Mouse (Mus musculus): ENCODE measurements at regions not wholly inside any gene's neighbourhood (a gene's known extent, or its start where the extent isn't known, plus 50 kb on each side); places are given as distances from the start of the nearest gene placed in this dataset.

GRCm38 (mm10) chr8:93591608-93592301 lies 56.1 kb upstream of the Ces5a start:
- no peak overlapping the region for H3K4me3 ChIP-seq
- H3K36me3 ChIP-seq (replicated peaks): no peaks in the 10 kb centered on the region
- H3K4me2 ChIP-seq: no peak overlapping the region
- H3K4me1 ChIP-seq: peaks cover 4% of the 10 kb centered on the region
- H3K9me3 ChIP-seq: no peaks in the 10 kb centered on the region
- ATAC-seq (replicated peaks): peak; percentile 88
- H3K27me3 ChIP-seq (replicated peaks): no peaks in the 10 kb centered on the region
- 35% methylated on average over 9 of the region's 9 CpGs for WGBS
- peak overlapping the region; percentile 57; the same call in 1 of the 2 replicates for H3K27ac ChIP-seq
- no peak overlapping the region for H3K9ac ChIP-seq

- no peak overlapping the region for H3K4me3 ChIP-seq
- H3K4me2 ChIP-seq: no peak overlapping the region
- WGBS: 9% methylated on average over 3 of the region's 3 CpGs
- peaks cover 4% of the 10 kb centered on the region for H3K4me1 ChIP-seq
- H3K9ac ChIP-seq: no peak overlapping the region
- no peaks in the 10 kb centered on the region for H3K27me3 ChIP-seq (replicated peaks)
- ATAC-seq (replicated peaks): 0 out of 2 replicates have a peak, but pooled peaks have one; percentile 14
- peak overlapping the region; percentile 57; the same call in 1 of the 2 replicates for H3K27ac ChIP-seq
- H3K9me3 ChIP-seq: no peaks in the 10 kb centered on the region
- H3K36me3 ChIP-seq (replicated peaks): no peaks in the 10 kb centered on the region
Observed at GRCm38 (mm10) chr8:93592302-93592651, 56.6 kb upstream of the Ces5a start.

- no peak overlapping the region for H3K9ac ChIP-seq
- no peaks in the 10 kb centered on the region; the same call in 1 of the 2 replicates for H3K4me1 ChIP-seq
- H3K4me3 ChIP-seq: no peak overlapping the region
- no peak overlapping the region for H3K4me2 ChIP-seq
- H3K9me3 ChIP-seq: no peaks in the 10 kb centered on the region
- 62% methylated on average over 11 of the region's 11 CpGs for WGBS
- no peaks in the 10 kb centered on the region for H3K36me3 ChIP-seq (replicated peaks)
- no peaks in the 10 kb centered on the region for H3K27me3 ChIP-seq (replicated peaks)
- ATAC-seq (replicated peaks): no peak
- H3K27ac ChIP-seq: no peak overlapping the region
Observed at GRCm38 (mm10) chr8:93598613-93599121, 63.0 kb upstream of the Ces5a start.

- whole genome bisulfite sequencing: 51% methylated on average over 9 of the region's 9 CpGs
- Histone ChIP-seq H3K4me3 (no peak overlapping the region), H3K4me1 (no peaks in the 10 kb centered on the region; the same call in 1 of the 2 replicates), H3K27ac (no peak overlapping the region), H3K4me2 (no peak overlapping the region), H3K9ac (no peak overlapping the region), H3K36me3 (replicated peaks) (no peaks in the 10 kb centered on the region), H3K27me3 (replicated peaks) (no peaks in the 10 kb centered on the region), H3K9me3 (no peaks in the 10 kb centered on the region)
- no peak for ATAC-seq (replicated peaks)
Observed at GRCm38 (mm10) chr8:93599306-93599705, 63.7 kb upstream of the Ces5a start.

- no peaks in the 10 kb centered on the region for H3K36me3 ChIP-seq (replicated peaks)
- no peaks in the 10 kb centered on the region; the same call in 1 of the 2 replicates for H3K4me1 ChIP-seq
- H3K9ac ChIP-seq: no peak overlapping the region
- ATAC-seq (replicated peaks): no peak
- no peak overlapping the region for H3K4me3 ChIP-seq
- no peaks in the 10 kb centered on the region for H3K27me3 ChIP-seq (replicated peaks)
- H3K9me3 ChIP-seq: no peaks in the 10 kb centered on the region
- 54% methylated on average over 8 of the region's 8 CpGs for WGBS
- H3K27ac ChIP-seq: no peak overlapping the region
- H3K4me2 ChIP-seq: no peak overlapping the region
Observed at GRCm38 (mm10) chr8:93599776-93600175, 64.1 kb upstream of the Ces5a start.

GRCm38 (mm10) chr8:93626807-93627526 lies 91.3 kb upstream of the Ces5a start:
- H3K4me2 ChIP-seq: peak overlapping the region; percentile 33
- H3K27ac ChIP-seq: peak overlapping the region; percentile 75
- no peaks in the 10 kb centered on the region for H3K9me3 ChIP-seq
- no peak overlapping the region for H3K4me3 ChIP-seq
- H3K27me3 ChIP-seq (replicated peaks): no peaks in the 10 kb centered on the region
- peaks cover 15% of the 10 kb centered on the region for H3K4me1 ChIP-seq
- peak; percentile 84 for ATAC-seq (replicated peaks)
- 20% methylated on average over 18 of the region's 18 CpGs for WGBS
- no peak overlapping the region; the same call in 1 of the 2 replicates for H3K9ac ChIP-seq
- no peaks in the 10 kb centered on the region for H3K36me3 ChIP-seq (replicated peaks)

- 61% methylated on average over 6 of the region's 6 CpGs for WGBS
- no peaks in the 10 kb centered on the region for H3K36me3 ChIP-seq (replicated peaks)
- no peak overlapping the region for H3K4me2 ChIP-seq
- no peak overlapping the region for H3K27ac ChIP-seq
- no peak overlapping the region for H3K9ac ChIP-seq
- H3K27me3 ChIP-seq (replicated peaks): no peaks in the 10 kb centered on the region
- H3K4me1 ChIP-seq: peaks cover 15% of the 10 kb centered on the region
- no peak for ATAC-seq (replicated peaks)
- no peak overlapping the region for H3K4me3 ChIP-seq
- no peaks in the 10 kb centered on the region for H3K9me3 ChIP-seq
Observed at GRCm38 (mm10) chr8:93627626-93628025, 92.0 kb upstream of the Ces5a start.

GRCm38 (mm10) chr8:93632896-93633295 lies 97.3 kb upstream of the Ces5a start:
- Histone ChIP-seq H3K27me3 (replicated peaks) (no peaks in the 10 kb centered on the region), H3K9me3 (no peaks in the 10 kb centered on the region), H3K9ac (no peak overlapping the region), H3K27ac (no peak overlapping the region), H3K36me3 (replicated peaks) (no peaks in the 10 kb centered on the region), H3K4me2 (no peak overlapping the region), H3K4me1 (no peaks in the 10 kb centered on the region), H3K4me3 (no peak overlapping the region)
- ATAC-seq (replicated peaks): no peak
- WGBS: 83% methylated on average over 8 of the region's 8 CpGs

- 52% methylated on average over 2 of the region's 2 CpGs for WGBS
- ATAC-seq (replicated peaks): no peak
- Histone ChIP-seq H3K36me3 (replicated peaks) (no peaks in the 10 kb centered on the region), H3K9me3 (no peaks in the 10 kb centered on the region), H3K9ac (no peak overlapping the region), H3K27ac (no peak overlapping the region), H3K27me3 (replicated peaks) (no peaks in the 10 kb centered on the region), H3K4me2 (no peak overlapping the region), H3K4me3 (no peak overlapping the region), H3K4me1 (no peaks in the 10 kb centered on the region; the same call in 1 of the 2 replicates)
Observed at GRCm38 (mm10) chr8:93642770-93643169, 107.1 kb upstream of the Ces5a start.

GRCm38 (mm10) chr8:93643471-93644215 lies 108.0 kb upstream of the Ces5a start:
- Histone ChIP-seq H3K27me3 (replicated peaks) (no peaks in the 10 kb centered on the region), H3K4me1 (no peaks in the 10 kb centered on the region; the same call in 1 of the 2 replicates), H3K9me3 (no peaks in the 10 kb centered on the region), H3K4me3 (no peak overlapping the region), H3K4me2 (no peak overlapping the region), H3K36me3 (replicated peaks) (no peaks in the 10 kb centered on the region), H3K9ac (no peak overlapping the region), H3K27ac (no peak overlapping the region)
- ATAC-seq (replicated peaks): no peak
- 72% methylated on average over 4 of the region's 4 CpGs for whole genome bisulfite sequencing

- WGBS: 93% methylated on average over 2 of the region's 2 CpGs
- Histone ChIP-seq H3K27ac (no peak overlapping the region), H3K4me2 (no peak overlapping the region), H3K9ac (no peak overlapping the region), H3K4me1 (no peaks in the 10 kb centered on the region), H3K36me3 (replicated peaks) (no peaks in the 10 kb centered on the region), H3K4me3 (no peak overlapping the region), H3K9me3 (no peaks in the 10 kb centered on the region), H3K27me3 (replicated peaks) (no peaks in the 10 kb centered on the region)
- no peak for ATAC-seq (replicated peaks)
Observed at GRCm38 (mm10) chr8:93653421-93653820, 117.8 kb upstream of the Ces5a start.

Data from midbrain, embryonic 15.5 days (tissue).